Mouse (Mus musculus): ENCODE measurements around the gene Ints11.

GRCm38 (mm10) chr4:155851368-155851767, 18.0 kb upstream of the Ints11 start:
- no peak for TF ChIP-seq POLR2A (IDR thresholded peaks at IDR 0.05; ENCODE audit: insufficient read length, low read depth)
- TF ChIP-seq USF1 (IDR thresholded peaks at IDR 0.05; ENCODE audit: low read depth): no peak
- TF ChIP-seq MAX (IDR thresholded peaks at IDR 0.05; ENCODE audit: low read depth): no peak
- no peak for TF ChIP-seq TCF12 (IDR thresholded peaks at IDR 0.05; ENCODE audit: insufficient read depth, poor library complexity, severe bottlenecking)
- TF ChIP-seq CEBPB (IDR thresholded peaks at IDR 0.05; ENCODE audit: insufficient read depth, poor library complexity, severe bottlenecking): no peak
- TF ChIP-seq POLR2AphosphoS2 (IDR thresholded peaks at IDR 0.05; ENCODE audit: insufficient read length, low read depth): no peak
- no peak for TF ChIP-seq MYOG (IDR thresholded peaks at IDR 0.05; ENCODE audit: control insufficient read depth in 1 of 3, insufficient read depth in 1 of 3, insufficient read length in 2 of 3, low read depth in 2 of 3)
- no peak for TF ChIP-seq SRF (IDR thresholded peaks at IDR 0.05; ENCODE audit: control insufficient read depth, insufficient read length, low read depth)
- TF ChIP-seq REST (IDR thresholded peaks at IDR 0.05; ENCODE audit: insufficient read depth, insufficient read length): no peak
